Mouse (Mus musculus) right cerebral cortex, postnatal 10 days (tissue): ENCODE data around the gene Zdhhc18.

Source experiments
- DNase-seq, 2 experiments: peaks; one replicate each; pipeline ENCODE4 v3.0.0; 2021; ENCODE audit warnings: low spot score in 2 of 2

The Zdhhc18 gene

GRCm38 (mm10) chr4:133557041-133557717 lies 92.8 kb downstream of the Zdhhc18 start:
- no peak for DNase-seq
